Mouse (Mus musculus): ENCODE data around the gene Mfsd11.

Gene Mfsd11

DNA sequence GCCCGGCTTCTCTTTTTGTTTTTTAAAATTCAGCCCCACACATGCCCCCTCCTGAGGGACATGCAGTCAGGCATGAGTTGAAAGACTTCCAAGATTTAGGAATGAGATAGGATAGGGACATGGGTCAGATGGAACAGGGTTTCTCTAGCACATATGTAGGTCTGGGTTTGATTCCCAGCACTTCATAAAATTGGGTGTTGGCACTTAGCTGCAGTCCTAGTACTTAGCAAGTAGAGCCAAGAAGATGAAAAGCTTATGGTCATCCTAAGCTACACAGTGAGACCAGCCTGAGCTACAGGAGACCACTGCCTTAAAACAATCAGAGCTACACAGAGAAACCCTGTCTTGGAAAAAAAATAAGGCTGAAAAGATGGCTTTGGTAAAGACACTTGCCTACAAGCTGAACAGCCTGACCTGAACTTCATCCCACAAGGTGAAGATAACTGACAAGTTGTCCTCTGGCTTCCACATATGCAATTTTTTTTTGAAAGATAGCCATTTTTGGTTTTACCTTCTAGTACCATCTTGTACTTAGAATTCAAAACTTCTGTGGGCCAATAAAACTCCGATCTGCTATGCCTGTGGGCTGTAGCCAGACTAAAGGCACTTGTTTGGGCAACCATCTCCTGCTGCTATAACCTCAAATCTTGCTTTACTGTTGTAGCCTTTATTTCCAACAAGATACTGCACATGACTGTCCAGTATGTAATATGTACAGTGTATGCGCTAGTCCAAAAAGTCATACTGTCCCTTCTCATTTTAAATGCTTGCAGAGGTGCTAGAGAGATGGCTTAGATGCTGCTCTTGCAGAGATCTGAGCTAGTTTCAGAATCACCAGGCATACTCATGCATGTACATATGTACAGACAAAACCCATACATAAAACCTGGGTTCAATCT lies 4.8 kb upstream of the Mfsd11 start:
- 86% methylated on average over 3 of the region's 3 CpGs for WGBS

DNA sequence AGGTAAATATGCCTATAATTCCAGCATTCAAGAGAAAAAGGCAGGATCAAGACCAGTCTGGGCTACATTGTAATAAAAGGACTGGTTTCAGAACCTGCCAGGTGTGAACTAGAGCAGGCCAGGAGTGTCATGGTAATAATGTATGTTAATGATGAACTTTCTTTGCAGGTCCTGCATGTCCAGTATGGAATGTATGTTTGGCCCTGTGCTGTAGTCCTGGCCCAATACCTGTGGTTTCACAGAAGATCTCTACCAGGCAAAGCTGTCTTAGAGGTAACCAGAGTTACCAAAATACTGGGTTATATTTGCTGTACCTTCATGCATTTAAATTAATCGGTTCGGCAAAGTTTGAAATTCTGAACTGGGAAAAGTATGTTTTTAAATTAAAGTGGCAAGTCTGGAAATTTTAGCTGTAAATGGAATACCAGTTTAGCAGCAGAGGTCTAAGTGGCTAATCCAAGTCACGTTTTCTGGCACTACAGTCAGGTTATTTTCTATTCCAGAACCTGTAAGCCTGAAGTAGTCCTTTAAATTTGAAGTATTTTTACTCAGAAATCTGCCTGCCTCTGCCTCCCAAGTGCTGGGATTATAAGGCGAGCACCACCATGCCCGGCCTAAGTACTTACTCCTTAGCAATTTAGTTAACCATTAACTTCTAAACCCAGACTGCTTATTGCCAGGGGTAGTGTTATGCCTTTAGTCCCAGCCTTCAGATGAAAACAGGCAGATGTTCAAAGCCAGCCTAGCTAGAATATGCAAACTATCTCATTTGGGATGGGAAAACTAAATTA lies 4.0 kb upstream of the Mfsd11 start:
- 56% methylated on average over 5 of the region's 5 CpGs for WGBS

DNA sequence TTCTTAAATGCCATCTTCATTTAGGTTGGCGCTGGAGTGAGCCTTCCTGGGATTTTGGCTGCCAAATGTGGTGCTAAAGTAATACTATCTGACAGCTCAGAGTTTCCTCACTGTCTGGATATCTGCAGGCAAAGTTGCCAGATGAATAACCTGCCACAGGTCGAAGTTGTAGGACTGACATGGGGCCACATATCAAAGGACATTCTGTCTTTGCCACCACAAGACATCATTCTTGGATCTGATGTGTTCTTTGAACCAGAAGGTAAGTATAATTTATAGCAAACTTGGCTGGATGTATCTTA lies 3.4 kb upstream of the Mfsd11 start:
- 56% methylated on average over 2 of the region's 2 CpGs for WGBS

DNA sequence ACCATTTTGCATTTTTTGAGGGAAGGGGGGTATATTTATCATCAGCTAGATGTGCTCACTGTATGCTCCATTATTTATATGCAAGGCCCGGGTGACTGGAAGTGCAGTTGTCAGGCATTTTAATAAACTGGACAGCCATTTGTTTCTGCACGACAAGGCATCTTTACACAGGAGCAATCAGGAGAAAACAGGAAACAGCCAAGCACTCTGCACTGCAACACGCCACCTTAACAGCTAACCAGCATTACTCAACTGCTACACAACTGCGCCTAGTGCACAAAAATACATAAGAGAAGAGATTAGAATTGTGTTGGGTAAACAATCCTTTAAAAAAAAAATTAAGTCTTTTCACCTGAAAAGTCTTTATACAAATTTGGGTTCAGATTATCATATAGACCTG lies 2.2 kb upstream of the Mfsd11 start:
- WGBS, result 28% methylated on average over 4 of the region's 4 CpGs

DNA sequence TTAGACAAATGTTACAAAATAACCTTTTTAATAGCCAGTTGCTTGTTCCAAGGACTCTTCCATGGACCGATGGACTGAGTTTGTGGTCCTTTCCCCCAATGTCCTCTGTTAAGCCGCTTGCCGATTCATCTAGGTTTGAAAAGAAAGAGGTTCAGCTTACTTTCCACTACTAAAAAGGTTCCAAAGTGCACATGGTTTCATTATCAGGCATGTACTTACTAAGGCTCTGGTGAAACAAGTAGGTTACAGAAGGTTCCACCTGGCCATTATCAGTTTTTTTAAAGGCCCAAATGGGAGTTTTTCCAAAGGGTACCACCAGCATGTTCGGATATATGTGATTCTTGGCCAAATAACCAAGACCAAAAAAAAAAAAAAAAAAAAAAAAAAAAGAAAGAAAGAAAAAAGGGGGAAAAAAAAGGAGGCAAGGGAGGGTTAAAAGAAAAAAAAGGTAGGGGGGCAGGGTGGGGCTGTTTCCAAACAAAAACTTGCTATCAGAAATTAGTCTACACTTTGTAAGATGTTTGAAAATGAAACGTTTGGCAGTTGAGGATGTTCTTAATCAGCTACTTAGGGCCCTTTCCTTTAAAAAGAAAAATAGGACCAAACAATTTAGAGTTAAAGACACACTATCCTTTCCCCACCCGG lies 1.3 kb upstream of the Mfsd11 start:
- WGBS, result 18% methylated on average over 6 of the region's 6 CpGs

DNA sequence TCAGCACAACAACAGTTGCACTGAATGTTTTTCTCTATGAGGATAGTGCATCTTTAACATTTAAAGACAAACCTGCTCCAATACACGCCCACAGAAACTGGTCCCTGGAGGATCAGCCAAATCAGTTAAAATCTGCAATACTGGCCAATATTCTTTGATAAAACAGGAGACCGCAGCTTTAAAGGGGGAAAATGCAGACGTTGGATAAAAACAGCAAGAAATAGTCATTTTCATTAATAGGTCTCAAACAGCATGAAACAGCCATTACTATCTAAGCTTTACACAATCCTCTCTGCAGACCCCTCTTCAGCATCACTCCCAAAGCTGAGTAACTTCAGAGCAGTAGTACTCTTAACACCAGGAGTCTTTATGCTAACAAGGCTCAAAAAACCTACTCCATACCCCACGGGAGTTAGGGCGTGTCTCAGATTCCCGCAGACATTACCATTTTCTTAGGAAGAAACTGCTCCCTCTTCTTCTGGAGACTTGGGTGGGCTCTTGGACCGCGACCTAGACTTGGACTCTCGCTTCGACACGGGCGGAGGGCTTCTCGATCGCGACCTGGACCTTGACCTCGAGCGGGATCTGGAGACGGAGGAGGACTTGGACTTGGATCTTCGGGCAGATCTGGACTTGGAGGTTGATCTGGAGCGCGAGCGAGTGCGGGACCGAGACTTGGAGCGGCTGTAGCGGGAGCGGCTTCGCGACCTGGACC lies 507 bp upstream of the Mfsd11 start:
- under 1% methylated on average over 29 of the region's 29 CpGs for WGBS

DNA sequence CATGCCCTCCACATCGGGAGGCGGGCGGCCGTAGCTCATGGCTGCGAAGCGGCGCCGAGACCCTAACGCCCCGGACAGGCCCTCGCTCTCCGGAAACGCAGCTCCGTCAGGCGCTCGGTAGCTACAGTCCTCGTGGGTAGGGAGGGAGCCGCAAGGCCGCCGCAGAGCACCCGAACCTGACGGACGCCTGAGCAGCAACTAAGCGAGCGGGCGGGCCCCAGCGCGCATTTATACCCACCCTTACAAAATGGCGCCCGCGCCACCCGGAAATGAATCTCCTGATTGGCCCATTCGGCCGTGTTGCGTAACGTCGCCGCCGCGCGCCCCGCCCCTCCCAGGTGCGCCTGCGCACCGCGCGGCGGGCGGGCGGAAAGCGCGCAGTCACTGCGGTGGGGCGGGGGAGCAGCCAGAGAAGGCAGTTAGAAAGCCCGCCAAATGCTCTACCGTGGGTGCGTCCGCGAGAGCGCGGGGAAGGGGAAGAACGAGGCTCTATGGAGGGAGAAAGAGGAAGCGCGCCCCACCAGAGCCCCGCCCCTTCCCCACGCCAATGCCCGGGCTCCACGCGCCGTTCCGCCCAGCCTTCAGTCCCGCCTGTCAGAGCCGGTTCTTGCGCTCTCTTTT lies 761 bp downstream of the Mfsd11 start, which contains the start of gene Srsf2:
Gene Srsf2, minus strand, starts transcription at position 204 of the 621 bp plus-strand sequence.
- WGBS, result under 1% methylated on average over 74 of the region's 74 CpGs

DNA sequence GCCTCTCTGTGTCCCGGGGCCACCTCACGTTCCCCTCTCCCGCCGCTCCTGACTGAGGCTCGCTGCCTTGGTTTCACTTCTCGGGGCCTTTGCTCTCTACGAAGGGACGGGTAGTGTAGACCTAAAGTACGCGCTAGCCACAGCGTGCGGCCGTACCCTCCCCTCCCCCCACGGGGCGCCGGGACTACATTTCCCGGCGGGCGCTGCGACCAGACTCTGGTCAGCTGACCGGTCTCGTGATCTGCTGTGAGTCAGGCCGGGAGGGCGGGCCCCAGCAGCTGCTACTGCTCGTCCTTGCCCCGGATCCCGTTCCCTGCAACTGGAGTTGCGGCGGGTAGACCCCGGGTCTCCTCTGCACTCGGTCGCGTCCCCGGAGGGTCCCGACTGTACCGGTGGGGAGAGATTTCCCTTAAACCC lies 1.3 kb downstream of the Mfsd11 start:
- 0% methylated on average over 36 of the region's 36 CpGs for WGBS

DNA sequence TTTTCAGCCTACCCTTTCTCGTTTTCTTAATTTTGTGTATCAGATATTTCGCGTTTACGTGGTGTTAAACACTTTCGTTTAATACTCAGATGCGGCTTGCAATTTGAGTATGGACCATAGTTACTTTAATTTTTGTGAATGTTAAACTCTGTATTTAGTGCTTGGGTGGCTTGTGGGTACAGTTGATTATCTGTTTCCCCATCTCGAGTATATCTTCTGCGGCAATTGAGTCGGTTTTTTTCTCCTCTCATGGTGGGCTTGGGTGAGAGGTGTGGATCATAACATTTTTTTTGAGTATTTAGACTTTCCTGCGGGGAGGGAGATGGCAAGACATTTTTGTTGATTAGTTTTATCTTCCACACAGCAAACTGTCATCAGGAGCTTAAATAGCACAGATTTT lies 2.0 kb downstream of the Mfsd11 start:
- 18% methylated on average over 10 of the region's 10 CpGs for WGBS

DNA sequence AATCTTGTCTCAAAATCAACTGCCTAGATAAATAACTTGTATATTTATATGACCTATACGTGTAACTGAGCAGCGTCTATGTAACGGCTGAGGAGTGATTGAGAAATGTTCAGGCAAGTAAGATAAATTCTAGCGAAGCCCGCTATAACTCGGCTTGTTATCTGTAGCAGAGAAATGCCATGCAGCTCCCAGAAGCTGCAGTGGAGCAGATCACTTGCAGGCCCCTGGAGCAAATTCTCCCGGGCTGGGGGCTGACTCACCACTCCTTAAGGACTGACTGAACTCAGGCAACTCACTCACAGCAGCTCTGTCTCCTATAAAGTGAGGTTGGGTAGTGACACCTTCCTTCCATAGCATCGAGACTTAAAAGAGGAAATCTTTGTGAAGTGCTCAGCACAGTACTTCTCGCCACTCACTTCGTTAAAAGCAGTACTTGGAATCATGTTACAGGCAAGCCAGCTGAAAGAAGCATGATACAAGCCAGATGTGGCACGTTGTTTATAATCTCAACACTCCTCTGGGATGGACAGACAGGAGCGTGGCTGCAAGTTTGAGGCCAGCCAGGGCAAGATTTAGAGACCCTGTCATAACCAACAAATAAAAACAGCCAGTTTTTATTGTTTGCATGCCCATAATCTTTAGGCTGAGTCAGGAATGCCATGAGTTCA lies 5.1 kb downstream of the Mfsd11 start:
- WGBS, result 82% methylated on average over 12 of the region's 12 CpGs

DNA sequence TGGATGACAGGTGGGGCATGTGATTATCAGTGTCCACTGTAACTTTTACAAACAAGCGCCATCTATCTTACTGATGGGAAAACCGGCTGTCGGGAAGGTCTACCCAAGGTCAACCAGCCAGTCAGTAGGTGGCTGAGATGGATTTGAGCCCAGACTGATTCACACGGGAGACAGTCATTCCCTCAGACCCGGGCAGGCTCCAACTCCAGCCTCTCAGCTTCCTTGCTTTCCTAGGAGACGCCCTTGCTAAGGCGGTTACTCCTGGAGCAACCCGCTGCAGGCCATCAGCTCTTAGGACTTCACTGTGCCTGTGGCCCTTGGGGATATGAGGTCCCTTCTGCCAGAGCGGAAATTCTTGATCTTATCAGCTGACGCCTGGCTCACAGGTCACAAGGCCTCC lies 12.2 kb downstream of the Mfsd11 start:
- 83% methylated on average over 10 of the region's 10 CpGs for WGBS

DNA sequence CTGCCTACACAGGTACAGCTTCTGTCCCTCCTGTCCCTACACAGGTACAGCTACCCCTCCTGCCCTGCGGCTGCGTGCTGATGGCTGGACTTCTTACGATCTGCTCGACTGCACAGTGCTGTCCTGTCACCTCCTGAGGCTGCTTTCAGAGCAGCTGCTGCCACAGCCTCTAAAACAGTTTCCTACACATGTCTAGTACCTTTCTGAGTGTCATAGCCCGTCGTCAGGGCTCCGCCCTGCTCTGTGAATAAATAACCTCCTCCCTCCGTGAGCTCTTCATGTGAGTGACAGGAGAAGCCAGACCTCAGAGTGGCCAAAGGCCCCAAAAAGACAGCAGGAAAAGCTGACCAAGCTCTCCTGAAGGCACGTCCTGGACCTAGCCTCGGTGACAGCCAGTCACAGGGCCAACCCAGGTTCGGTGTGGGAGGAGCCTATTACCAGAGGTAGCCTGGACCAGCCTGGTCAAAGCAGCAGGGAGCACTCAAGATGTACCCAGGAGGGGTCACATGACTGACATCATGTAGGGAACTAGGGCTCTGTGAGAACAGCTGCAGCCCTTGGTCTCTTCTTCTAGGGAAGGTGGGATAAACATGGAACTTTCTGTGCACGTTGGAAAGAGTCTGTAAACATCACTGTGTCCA lies 13.8 kb downstream of the Mfsd11 start:
- 82% methylated on average over 12 of the region's 12 CpGs for WGBS

DNA sequence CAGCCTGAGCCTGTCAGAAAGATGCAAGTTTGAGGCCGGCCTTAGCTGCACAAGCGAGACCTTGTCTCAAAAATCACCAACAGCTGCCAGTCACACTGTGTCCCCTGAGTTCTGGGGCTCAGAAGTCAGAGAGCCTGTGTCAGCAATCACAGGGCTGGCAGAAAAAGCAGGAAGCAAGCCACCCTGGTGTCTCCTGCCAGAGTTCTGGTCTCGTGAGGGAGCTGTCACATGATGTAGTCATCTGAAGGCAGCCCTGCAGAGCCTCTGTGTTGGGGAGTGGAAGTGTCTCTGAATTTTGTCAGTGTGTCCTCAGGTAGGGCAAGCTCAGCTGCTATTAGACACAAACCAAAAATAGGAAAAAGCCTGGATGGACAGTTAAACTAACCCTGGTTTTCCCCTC lies 15.9 kb downstream of the Mfsd11 start:
- 59% methylated on average over 3 of the region's 3 CpGs for WGBS

DNA sequence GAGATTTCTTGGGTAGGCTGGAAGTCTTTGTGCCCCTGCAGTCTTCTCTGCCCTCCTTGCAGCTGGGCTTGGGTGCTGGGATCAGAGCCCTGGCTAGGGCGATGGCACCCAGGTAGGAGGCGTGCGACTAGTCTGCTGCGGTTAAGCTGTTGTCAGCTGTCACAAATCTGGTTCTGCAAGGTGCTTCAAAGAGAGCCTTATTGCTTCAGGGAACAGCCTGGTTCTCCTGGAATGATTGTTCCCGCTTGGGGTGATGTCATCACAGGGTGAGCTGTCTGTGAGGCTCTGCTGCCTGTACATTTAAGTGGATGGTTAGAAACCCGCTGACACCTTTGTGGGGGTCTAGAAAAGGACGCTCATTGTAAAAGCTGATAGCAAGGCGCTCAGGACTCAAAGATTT lies 17.0 kb downstream of the Mfsd11 start:
- WGBS, result 94% methylated on average over 8 of the region's 8 CpGs

DNA sequence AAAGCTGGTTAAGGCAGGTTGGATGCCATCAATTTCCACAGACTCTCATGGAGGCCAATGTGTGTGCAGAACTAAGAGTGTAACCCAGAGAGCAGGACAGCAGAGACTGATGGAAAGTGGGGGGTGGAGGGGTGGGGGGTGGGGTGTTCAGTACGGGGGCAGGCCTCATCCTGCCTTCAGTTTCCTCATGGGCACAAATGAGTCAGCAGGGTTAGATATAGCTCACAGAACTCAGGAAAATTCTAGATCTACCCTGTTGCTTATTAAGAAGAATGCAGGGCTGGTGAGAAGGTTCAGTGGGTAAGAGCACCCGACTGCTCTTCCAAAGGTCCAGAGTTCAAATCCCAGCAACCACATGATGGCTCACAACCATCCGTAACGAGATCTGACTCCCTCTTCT lies 17.4 kb downstream of the Mfsd11 start:
- WGBS, result 80% methylated on average over 4 of the region's 4 CpGs

DNA sequence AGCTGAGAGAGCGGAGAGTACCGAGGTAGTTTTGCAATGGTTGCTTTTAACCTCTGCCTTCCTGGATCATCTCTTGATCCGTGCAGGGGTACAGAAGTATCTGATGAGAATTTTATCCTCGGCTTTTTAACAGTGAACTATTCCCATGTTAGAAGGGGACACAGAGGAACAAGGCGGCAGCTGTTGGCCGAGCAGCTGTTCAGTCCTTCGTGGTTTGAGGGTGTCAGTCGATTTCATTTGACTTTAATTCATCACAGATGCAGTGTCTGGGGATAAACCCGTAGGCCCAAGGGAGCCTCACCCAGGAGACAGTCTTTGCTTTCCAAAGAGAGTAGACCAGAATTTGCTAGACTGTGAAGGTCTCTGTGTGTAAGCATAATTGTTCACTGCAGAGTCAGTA lies 19.3 kb downstream of the Mfsd11 start:
- 87% methylated on average over 9 of the region's 9 CpGs for WGBS

DNA sequence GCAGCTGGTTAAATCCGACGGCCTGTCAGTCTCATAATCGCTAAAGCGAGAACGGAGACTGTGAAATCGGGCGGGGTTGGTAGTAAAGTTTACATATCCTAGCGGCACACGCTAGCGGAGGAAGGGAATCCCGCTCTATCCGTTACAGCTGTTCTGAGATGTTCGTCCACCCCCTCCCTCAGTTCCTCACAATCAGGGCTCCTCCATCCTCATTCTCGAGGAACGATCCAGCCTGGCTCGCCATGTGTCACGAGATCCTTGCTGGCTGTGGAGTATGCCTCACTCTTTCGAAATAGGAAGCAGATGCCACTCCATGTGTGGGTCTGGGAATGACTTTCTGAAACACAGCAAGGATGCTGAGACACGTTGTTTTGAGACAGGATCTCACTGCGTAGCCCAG lies 21.7 kb downstream of the Mfsd11 start:
- 66% methylated on average over 20 of the region's 20 CpGs for WGBS

DNA sequence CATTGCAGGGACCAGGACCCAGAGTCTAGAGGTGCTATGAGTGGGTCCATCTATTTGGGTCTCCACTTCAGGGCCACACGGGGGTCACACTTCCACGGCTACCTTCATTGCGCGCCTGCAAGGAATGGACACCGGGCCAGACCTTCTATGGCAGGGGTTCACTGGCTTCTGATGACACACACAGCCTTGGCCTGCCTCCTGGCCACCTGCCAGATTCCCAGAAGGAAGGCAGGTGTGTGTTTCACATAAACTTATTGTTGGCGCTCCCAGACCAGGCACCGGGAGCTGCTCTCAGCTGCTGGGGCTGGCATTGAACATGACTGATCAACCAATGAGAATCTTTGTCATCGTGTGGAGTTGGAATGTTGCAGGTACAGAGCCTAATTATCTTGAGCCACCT lies 26.2 kb downstream of the Mfsd11 start:
- 88% methylated on average over 8 of the region's 8 CpGs for WGBS

DNA sequence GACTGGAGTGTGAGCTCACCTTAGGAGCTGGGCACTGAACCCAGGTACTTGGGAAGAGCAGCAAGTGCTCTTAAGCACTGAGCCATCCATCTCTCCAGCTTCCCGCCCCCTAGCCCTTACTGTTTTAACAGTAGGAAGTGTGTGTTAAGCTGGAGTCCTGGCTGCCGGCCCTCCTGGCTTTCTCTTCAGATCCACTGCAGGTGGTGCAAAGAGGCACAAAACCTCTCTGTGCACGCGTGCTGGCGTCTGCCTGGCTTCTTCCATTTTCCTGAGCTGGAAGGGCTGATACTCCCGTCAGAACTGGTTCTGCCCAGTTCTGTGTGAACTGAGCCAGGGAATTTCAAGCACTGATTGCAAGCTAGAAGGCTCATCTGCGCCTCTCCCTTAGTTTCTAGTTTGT lies 28.6 kb downstream of the Mfsd11 start:
- 27% methylated on average over 7 of the region's 7 CpGs for WGBS

DNA sequence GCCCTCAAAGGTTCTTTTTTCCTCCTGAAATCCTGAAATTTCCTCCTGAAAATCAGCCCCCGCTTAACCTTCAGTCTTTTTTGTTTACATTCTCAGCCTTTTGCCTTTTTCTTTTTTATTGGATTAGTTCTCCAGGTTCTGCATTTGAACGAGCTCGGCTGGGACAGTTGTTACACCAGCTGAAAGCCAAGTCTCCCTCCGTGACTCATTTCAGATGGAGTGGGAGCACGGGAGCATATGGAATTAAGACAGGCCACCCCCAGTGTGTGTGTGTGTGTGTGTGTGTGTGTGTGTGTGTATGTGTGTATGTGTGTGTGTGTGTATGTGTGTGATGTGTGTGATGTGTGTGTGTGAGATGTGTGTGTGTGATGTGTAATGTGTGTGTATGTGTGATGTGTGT lies 29.2 kb downstream of the Mfsd11 start:
- 38% methylated on average over 5 of the region's 5 CpGs for WGBS
